Mouse (Mus musculus) megakaryocyte, embryonic 14.5 days (primary cell): ENCODE results near the gene Nptn.

Experiments
- FLI1 ChIP-seq: IDR thresholded peaks from 2 replicates; pipeline ENCODE4 v1.6.1; 2012; ENCODE audit warnings: low read length, inconsistent platforms, mixed read lengths
- GATA1 ChIP-seq: IDR thresholded peaks from 3 replicates; pipeline ENCODE4 v1.6.1; 2012; ENCODE audit warnings: mixed read lengths, low read length, inconsistent platforms, borderline replicate concordance

DNA sequence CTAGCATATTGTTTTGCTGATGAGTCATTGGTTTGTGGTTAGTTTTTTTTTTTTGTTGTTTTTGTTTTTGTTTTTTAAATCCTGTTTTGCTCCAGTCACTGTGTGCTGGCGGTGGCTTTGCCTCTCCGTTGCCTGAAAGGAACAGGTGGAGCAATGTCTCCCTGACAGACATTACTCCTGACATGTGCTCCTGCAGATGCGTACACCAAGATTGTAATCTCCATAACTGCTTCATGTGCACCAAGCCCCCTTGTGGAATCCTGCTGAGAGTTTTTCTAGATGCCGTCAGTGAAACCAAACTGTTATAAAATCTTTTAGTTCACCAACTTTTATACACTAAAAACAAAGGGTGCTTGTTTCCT is 67.2 kb downstream of the Nptn start:
- TF ChIP-seq GATA1 (no peak), FLI1 (no peak)
